Mouse (Mus musculus) liver, embryonic 14.5 days (tissue): ENCODE data around the gene Ginm1. TPM values are rescaled to one million over a fixed set of nuclear protein-coding genes. Genes with fewer than 3 reads are reported as not detected.

Source experiments
- ATAC-seq: fragments of 200-750 bp; cut with Nextera tagmentation; 2 replicates; pipeline ENCODE4 v1.8.0; 2017; ENCODE audit warnings: moderate number of reproducible peaks, mild to moderate bottlenecking, moderate library complexity; ENCODE audit not compliant: insufficient read depth
- DNase-seq, 3 experiments: peaks; one replicate each; pipeline ENCODE4 v3.0.0-alpha.2; 2012 to 2013; ENCODE audit warnings: low read depth in 3 of 3, low spot score in 3 of 3
- H3K27ac ChIP-seq: fragments of 300-500 bp; sonication (generic); 2 replicates; pipeline ENCODE4 v1.5.1; 2014; ENCODE audit warnings: moderate library complexity, mild to moderate bottlenecking, control low read depth, inconsistent platforms
- H3K27me3 ChIP-seq: fragments of 300-500 bp; sonication (generic); 2 replicates; pipeline ENCODE4 v1.6.1; 2014; ENCODE audit warnings: mild to moderate bottlenecking, low read length, moderate library complexity; ENCODE audit not compliant: control insufficient read depth, insufficient read depth
- H3K36me3 ChIP-seq: fragments of 300-500 bp; sonication (generic); replicated peaks from 2 replicates; pipeline ENCODE4 v1.6.1; 2014; ENCODE audit warnings: low read depth; ENCODE audit not compliant: control insufficient read depth, insufficient read depth
- H3K4me1 ChIP-seq, 2 experiments: fragments of 200-500 bp in 1 of 2; fragments of 300-500 bp in 1 of 2; sonication (generic) in 1 of 2; replicated peaks; 2 replicates each; pipeline ENCODE4 v1.6.1; 2012 to 2014; ENCODE audit warnings: antibody characterized with exemption in 1 of 2, inconsistent platforms in 1 of 2, low read length in 1 of 2; ENCODE audit not compliant: control insufficient read depth in 2 of 2, insufficient read depth in 2 of 2
- H3K4me2 ChIP-seq: fragments of 300-500 bp; sonication (generic); 2 replicates; pipeline ENCODE4 v1.6.1; 2014; ENCODE audit warnings: low read depth, mild to moderate bottlenecking, control low read depth, moderate library complexity
- H3K4me3 ChIP-seq, 2 experiments: fragments of 200-500 bp in 1 of 2; fragments of 300-500 bp in 1 of 2; sonication (generic) in 1 of 2; 2 replicates each; pipeline ENCODE4 v1.5.1; 2012 to 2014; ENCODE audit warnings: low read depth in 2 of 2, low read length in 2 of 2, mild to moderate bottlenecking in 2 of 2, control low read depth in 1 of 2, inconsistent platforms in 1 of 2, moderate library complexity in 1 of 2; ENCODE audit not compliant: insufficient read depth in 1 of 2
- H3K9ac ChIP-seq: fragments of 300-500 bp; sonication (generic); replicated peaks from 2 replicates; pipeline ENCODE4 v1.6.1; 2014; ENCODE audit warnings: mild to moderate bottlenecking, control low read depth, moderate library complexity
- H3K9me3 ChIP-seq: fragments of 300-500 bp; sonication (generic); 2 replicates; pipeline ENCODE4 v1.6.1; 2016; ENCODE audit warnings: low read length, mixed read lengths; ENCODE audit not compliant: control insufficient read depth
- CTCF ChIP-seq: IDR thresholded peaks from 2 replicates; pipeline ENCODE4 v1.5.1; 2016; ENCODE audit warnings: antibody characterized with exemption, low read depth, control low read depth
- EP300 ChIP-seq: IDR thresholded peaks from 2 replicates; pipeline ENCODE4 v1.6.1; 2016; ENCODE audit warnings: antibody characterized with exemption, low read depth
- WGBS: fragments of 180-500 bp; shearing (Covaris S2); extraction: QIAGEN DNeasy Blood & Tissue Kit; methylation state at CpG from one replicate; pipeline ENCODE4 v1.1.7; 2014; ENCODE audit not compliant: insufficient replicate concordance; 5-methylcytosine and 5-hydroxymethylcytosine counted together
- polyA plus RNA-seq, 2 experiments: library from polyadenylated mRNA; depleted of rRNA in 1 of 2; stranded (reverse) in 1 of 2; unstranded in 1 of 2; fragments of >200 nt; fragmentation: Nextera tagmentation in 1 of 2; extraction: Ambion mirVana in 1 of 2; gene quantifications; 2 replicates each; pipeline versions ENCODE4 v1.2.1 to v1.2.3; 2012 to 2014

Gene Ginm1
- polyA plus RNA-seq, 2 experiments: 12.3 to 26.9 TPM

DNA sequence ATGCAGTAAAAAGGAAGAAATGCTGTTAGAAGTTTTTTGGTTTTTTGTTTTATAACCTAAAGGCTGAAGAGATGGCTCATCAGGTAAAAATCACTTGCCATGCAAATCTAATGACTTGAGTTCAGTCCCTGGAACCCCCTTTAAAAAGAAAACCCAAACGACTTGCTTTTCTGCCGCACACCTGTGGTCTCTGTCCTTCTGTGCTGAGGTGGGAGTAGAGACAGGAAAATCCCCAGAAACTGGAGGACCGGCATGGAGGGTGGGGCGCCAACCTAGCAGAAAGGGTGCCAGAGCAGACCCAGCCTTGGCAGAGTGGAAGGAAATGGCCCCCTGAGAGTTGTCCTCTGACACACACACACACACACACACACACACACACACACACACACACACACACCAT, 26.1 kb upstream of the Ginm1 start:
- no peak for ATAC-seq
- Histone ChIP-seq H3K4me3 (no peak overlapping the region), H3K9ac (no peak overlapping the region), H3K27ac (no peak overlapping the region), H3K36me3 (peaks cover 37% of the 10 kb centered on the region), H3K4me2 (no peak overlapping the region), H3K9me3 (no peaks in the 10 kb centered on the region), H3K4me1 (no peaks in the 10 kb centered on the region), H3K27me3 (no peaks in the 10 kb centered on the region)
- DNase-seq: no peak
- 85% methylated on average over 4 of the region's 4 CpGs for WGBS
- TF ChIP-seq CTCF (no peak), EP300 (no peak)

GRCm38 (mm10) chr10:7816476-7816875, 23.9 kb upstream of the Ginm1 start:
- TF ChIP-seq CTCF (no peak), EP300 (no peak)
- H3K9ac ChIP-seq: no peak overlapping the region
- peaks cover 41% of the 10 kb centered on the region for H3K36me3 ChIP-seq

GRCm38 (mm10) chr10:7809937-7810336, 17.3 kb upstream of the Ginm1 start:
- no peak overlapping the region for H3K9ac ChIP-seq
- H3K4me2 ChIP-seq: no peak overlapping the region
- H3K27me3 ChIP-seq: no peaks in the 10 kb centered on the region
- no peaks in the 10 kb centered on the region for H3K4me1 ChIP-seq
- H3K4me3 ChIP-seq: no peak overlapping the region
- DNase-seq: peak; percentile 41 to 60 (median 49)
- H3K27ac ChIP-seq: no peak overlapping the region
- peaks cover 49% of the 10 kb centered on the region for H3K36me3 ChIP-seq
- H3K9me3 ChIP-seq: no peaks in the 10 kb centered on the region
- no peak for TF ChIP-seq EP300
- peak; percentile 72 for TF ChIP-seq CTCF
- 0 out of 2 replicates have a peak, but pooled peaks have one; percentile 23 for ATAC-seq
- 36% methylated on average over 2 of the region's 2 CpGs for WGBS

More at GRCm38 (mm10) chr10:7816476-7816875, 23.9 kb upstream of the Ginm1 start:
- Histone ChIP-seq H3K27ac (no peak overlapping the region), H3K27me3 (no peaks in the 10 kb centered on the region), H3K4me1 (no peaks in the 10 kb centered on the region), H3K4me2 (no peak overlapping the region), H3K9me3 (no peaks in the 10 kb centered on the region), H3K4me3 (no peak overlapping the region)
- 60% methylated on average over 2 of the region's 2 CpGs for WGBS
- ATAC-seq (no peak), DNase-seq (no peak)

- no peak overlapping the region for H3K4me3 ChIP-seq
- no peaks in the 10 kb centered on the region for H3K9me3 ChIP-seq
- ATAC-seq: no peak
- TF ChIP-seq CTCF: no peak
- TF ChIP-seq EP300: no peak
- no peak for DNase-seq
- WGBS: 70% methylated on average over 2 of the region's 2 CpGs
- H3K4me1 ChIP-seq: no peaks in the 10 kb centered on the region
- no peak overlapping the region for H3K4me2 ChIP-seq
- H3K27ac ChIP-seq: no peak overlapping the region
- H3K36me3 ChIP-seq: peaks cover 73% of the 10 kb centered on the region
- no peak overlapping the region for H3K9ac ChIP-seq
- H3K27me3 ChIP-seq: no peaks in the 10 kb centered on the region
These were observed 10.0 kb upstream of the Ginm1 start for GRCm38 (mm10) chr10:7802519-7803140.

- Histone ChIP-seq H3K27ac (no peak overlapping the region), H3K9me3 (no peaks in the 10 kb centered on the region), H3K9ac (no peak overlapping the region), H3K4me1 (no peaks in the 10 kb centered on the region), H3K4me2 (no peak overlapping the region), H3K4me3 (no peak overlapping the region), H3K36me3 (peaks cover 79% of the 10 kb centered on the region), H3K27me3 (no peaks in the 10 kb centered on the region)
- no peak for TF ChIP-seq EP300
- no peak for TF ChIP-seq CTCF
- WGBS: 24% methylated on average over 3 of the region's 3 CpGs
- ATAC-seq (no peak), DNase-seq (no peak)
These were observed 8.6 kb upstream of the Ginm1 start for GRCm38 (mm10) chr10:7801258-7801657.
